Mouse (Mus musculus) liver, embryonic 14.5 days (tissue): ENCODE measurements around the gene Gm28051. TPM values are rescaled to one million over a fixed set of nuclear protein-coding genes. Genes with fewer than 3 reads are reported as not detected.

Experiments used
- ATAC-seq: fragments of 200-750 bp; cut with Nextera tagmentation; 2 replicates; pipeline ENCODE4 v1.8.0; 2017; ENCODE audit warnings: moderate number of reproducible peaks, mild to moderate bottlenecking, moderate library complexity; ENCODE audit not compliant: insufficient read depth
- DNase-seq, 3 experiments: peaks; one replicate each; pipeline ENCODE4 v3.0.0-alpha.2; 2012 to 2013; ENCODE audit warnings: low read depth in 3 of 3, low spot score in 3 of 3
- H3K27ac ChIP-seq: fragments of 300-500 bp; sonication (generic); 2 replicates; pipeline ENCODE4 v1.5.1; 2014; ENCODE audit warnings: moderate library complexity, mild to moderate bottlenecking, control low read depth, inconsistent platforms
- H3K27me3 ChIP-seq: fragments of 300-500 bp; sonication (generic); 2 replicates; pipeline ENCODE4 v1.6.1; 2014; ENCODE audit warnings: mild to moderate bottlenecking, low read length, moderate library complexity; ENCODE audit not compliant: control insufficient read depth, insufficient read depth
- H3K36me3 ChIP-seq: fragments of 300-500 bp; sonication (generic); replicated peaks from 2 replicates; pipeline ENCODE4 v1.6.1; 2014; ENCODE audit warnings: low read depth; ENCODE audit not compliant: control insufficient read depth, insufficient read depth
- H3K4me1 ChIP-seq, 2 experiments: fragments of 200-500 bp in 1 of 2; fragments of 300-500 bp in 1 of 2; sonication (generic) in 1 of 2; replicated peaks; 2 replicates each; pipeline ENCODE4 v1.6.1; 2012 to 2014; ENCODE audit warnings: antibody characterized with exemption in 1 of 2, inconsistent platforms in 1 of 2, low read length in 1 of 2; ENCODE audit not compliant: control insufficient read depth in 2 of 2, insufficient read depth in 2 of 2
- H3K4me2 ChIP-seq: fragments of 300-500 bp; sonication (generic); 2 replicates; pipeline ENCODE4 v1.6.1; 2014; ENCODE audit warnings: low read depth, mild to moderate bottlenecking, control low read depth, moderate library complexity
- H3K4me3 ChIP-seq, 2 experiments: fragments of 200-500 bp in 1 of 2; fragments of 300-500 bp in 1 of 2; sonication (generic) in 1 of 2; 2 replicates each; pipeline ENCODE4 v1.5.1; 2012 to 2014; ENCODE audit warnings: low read depth in 2 of 2, low read length in 2 of 2, mild to moderate bottlenecking in 2 of 2, control low read depth in 1 of 2, inconsistent platforms in 1 of 2, moderate library complexity in 1 of 2; ENCODE audit not compliant: insufficient read depth in 1 of 2
- H3K9ac ChIP-seq: fragments of 300-500 bp; sonication (generic); replicated peaks from 2 replicates; pipeline ENCODE4 v1.6.1; 2014; ENCODE audit warnings: mild to moderate bottlenecking, control low read depth, moderate library complexity
- H3K9me3 ChIP-seq: fragments of 300-500 bp; sonication (generic); 2 replicates; pipeline ENCODE4 v1.6.1; 2016; ENCODE audit warnings: low read length, mixed read lengths; ENCODE audit not compliant: control insufficient read depth
- CTCF ChIP-seq: IDR thresholded peaks from 2 replicates; pipeline ENCODE4 v1.5.1; 2016; ENCODE audit warnings: antibody characterized with exemption, low read depth, control low read depth
- EP300 ChIP-seq: IDR thresholded peaks from 2 replicates; pipeline ENCODE4 v1.6.1; 2016; ENCODE audit warnings: antibody characterized with exemption, low read depth
- WGBS: fragments of 180-500 bp; shearing (Covaris S2); extraction: QIAGEN DNeasy Blood & Tissue Kit; methylation state at CpG from one replicate; pipeline ENCODE4 v1.1.7; 2014; ENCODE audit not compliant: insufficient replicate concordance; 5-methylcytosine and 5-hydroxymethylcytosine counted together
- polyA plus RNA-seq, 2 experiments: library from polyadenylated mRNA; depleted of rRNA in 1 of 2; stranded (reverse) in 1 of 2; unstranded in 1 of 2; fragments of >200 nt; fragmentation: Nextera tagmentation in 1 of 2; extraction: Ambion mirVana in 1 of 2; gene quantifications; 2 replicates each; pipeline versions ENCODE4 v1.2.1 to v1.2.3; 2012 to 2014

Gene Gm28051
- polyA plus RNA-seq, 2 experiments, result not detected

GRCm38 (mm10) chr12:102733381-102733780 is 24.2 kb downstream of the Gm28051 start:
- peaks cover 11 to 23% of the 10 kb centered on the region in 2 experiments for H3K4me1 ChIP-seq
- no peaks in the 10 kb centered on the region for H3K9me3 ChIP-seq
- no peak overlapping the region for H3K4me3 ChIP-seq
- H3K4me2 ChIP-seq, result no peak overlapping the region
- WGBS, result 2% methylated on average over 5 of the region's 5 CpGs
- H3K27me3 ChIP-seq, result no peaks in the 10 kb centered on the region
- TF ChIP-seq EP300 (no peak), CTCF (peak; percentile 85)
- no peak overlapping the region for H3K27ac ChIP-seq
- H3K36me3 ChIP-seq, result no peaks in the 10 kb centered on the region
- DNase-seq, result peak in 1 of 3 experiments; percentile 36
- no peak overlapping the region for H3K9ac ChIP-seq
- no peak for ATAC-seq

GRCm38 (mm10) chr12:102730798-102731619 is 26.6 kb downstream of the Gm28051 start:
- no peak; the same call in 1 of the 2 replicates for ATAC-seq
- no peak overlapping the region for H3K27ac ChIP-seq

GRCm38 (mm10) chr12:102729855-102730797 is 27.4 kb downstream of the Gm28051 start:
- WGBS, result 38% methylated on average over 26 of the region's 26 CpGs
- Histone ChIP-seq H3K4me2 (peak overlapping the region; percentile 50), H3K27me3 (no peaks in the 10 kb centered on the region), H3K4me3 (peak overlapping the region in 1 of 2 experiments; percentile 27; a peak in 1 of 4 replicates), H3K36me3 (no peaks in the 10 kb centered on the region), H3K4me1 (peaks cover 11 to 25% of the 10 kb centered on the region in 2 experiments), H3K9ac (no peak overlapping the region), H3K9me3 (no peaks in the 10 kb centered on the region), H3K27ac (no peak overlapping the region)
- TF ChIP-seq EP300 (no peak), CTCF (no peak)
- peak; percentile 87 for ATAC-seq
- DNase-seq, result peak; percentile 54 to 73 (median 63)

More at GRCm38 (mm10) chr12:102730798-102731619, 26.6 kb downstream of the Gm28051 start:
- H3K9me3 ChIP-seq, result no peaks in the 10 kb centered on the region
- no peak overlapping the region for H3K9ac ChIP-seq
- H3K36me3 ChIP-seq, result no peaks in the 10 kb centered on the region
- no peak overlapping the region for H3K4me3 ChIP-seq
- H3K27me3 ChIP-seq, result no peaks in the 10 kb centered on the region
- WGBS, result 40% methylated on average over 16 of the region's 16 CpGs
- H3K4me2 ChIP-seq, result peak overlapping the region; percentile 50
- DNase-seq, result no peak
- no peak for TF ChIP-seq CTCF
- no peak for TF ChIP-seq EP300
- H3K4me1 ChIP-seq, result peaks cover 11 to 23% of the 10 kb centered on the region in 2 experiments

- no peaks in the 10 kb centered on the region for H3K9me3 ChIP-seq
- H3K27ac ChIP-seq, result no peak overlapping the region
- TF ChIP-seq EP300 (no peak), CTCF (no peak)
- no peak overlapping the region for H3K9ac ChIP-seq
- 53% methylated on average over 7 of the region's 7 CpGs for WGBS
- no peaks in the 10 kb centered on the region for H3K27me3 ChIP-seq
- H3K36me3 ChIP-seq, result no peaks in the 10 kb centered on the region
- H3K4me2 ChIP-seq, result no peak overlapping the region
- DNase-seq (no peak), ATAC-seq (no peak)
- H3K4me1 ChIP-seq, result peaks cover 8 to 17% of the 10 kb centered on the region in 2 experiments
- H3K4me3 ChIP-seq, result no peak overlapping the region
Observed at GRCm38 (mm10) chr12:102725761-102726175, 31.8 kb downstream of the Gm28051 start.

GRCm38 (mm10) chr12:102725146-102725545 is 32.4 kb downstream of the Gm28051 start:
- no peaks in the 10 kb centered on the region for H3K36me3 ChIP-seq
- H3K27ac ChIP-seq, result no peak overlapping the region
- H3K9ac ChIP-seq, result no peak overlapping the region
- DNase-seq (no peak), ATAC-seq (no peak)
- H3K4me3 ChIP-seq, result no peak overlapping the region
- no peaks in the 10 kb centered on the region for H3K9me3 ChIP-seq
- peaks cover 2 to 10% of the 10 kb centered on the region in 2 experiments for H3K4me1 ChIP-seq
- H3K27me3 ChIP-seq, result no peaks in the 10 kb centered on the region
- H3K4me2 ChIP-seq, result no peak overlapping the region
- TF ChIP-seq EP300 (no peak), CTCF (no peak)
- 75% methylated on average over 6 of the region's 6 CpGs for WGBS
